Mouse (Mus musculus) frontal cortex, adult 2 months (tissue): ENCODE results near the gene Mkrn3. TPM values are rescaled to one million over a fixed set of nuclear protein-coding genes. Genes with fewer than 3 reads are reported as not detected.

Experiments used
- DNase-seq, 2 experiments: peaks; one replicate each; pipeline ENCODE4 v3.0.0; 2022; ENCODE audit warnings: low spot score in 1 of 2; ENCODE audit errors: extremely low spot score in 1 of 2
- polyA plus RNA-seq: library from polyadenylated mRNA; depleted of rRNA; stranded (reverse); fragments of >200 nt; gene quantifications from 2 replicates; pipeline ENCODE4 v1.2.3, GENCODE M21; 2012; rRNA removed

Gene Mkrn3
- polyA plus RNA-seq, 1 experiment: 4.5 TPM

DNA sequence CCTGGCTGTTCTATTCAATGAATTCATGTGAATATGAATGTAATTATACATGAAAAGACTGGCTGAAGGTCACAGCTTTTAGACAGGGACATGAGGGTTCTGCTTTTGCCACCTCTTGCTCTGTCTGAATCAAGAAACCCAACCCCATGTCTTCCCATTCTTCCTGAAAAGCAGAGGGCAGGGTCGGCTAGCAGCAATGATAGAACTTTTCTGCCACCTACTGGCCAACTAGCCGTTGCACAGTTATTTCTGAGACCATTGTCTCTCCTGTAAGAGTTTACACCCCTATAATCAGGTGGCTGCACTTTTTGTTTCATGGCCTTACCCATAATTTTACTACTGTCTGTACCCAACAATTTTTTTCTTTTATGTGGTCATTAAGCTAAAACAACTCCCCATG lies 37.5 kb downstream of the Mkrn3 start:
- DNase-seq: peak in 1 of 2 experiments; percentile 64

DNA sequence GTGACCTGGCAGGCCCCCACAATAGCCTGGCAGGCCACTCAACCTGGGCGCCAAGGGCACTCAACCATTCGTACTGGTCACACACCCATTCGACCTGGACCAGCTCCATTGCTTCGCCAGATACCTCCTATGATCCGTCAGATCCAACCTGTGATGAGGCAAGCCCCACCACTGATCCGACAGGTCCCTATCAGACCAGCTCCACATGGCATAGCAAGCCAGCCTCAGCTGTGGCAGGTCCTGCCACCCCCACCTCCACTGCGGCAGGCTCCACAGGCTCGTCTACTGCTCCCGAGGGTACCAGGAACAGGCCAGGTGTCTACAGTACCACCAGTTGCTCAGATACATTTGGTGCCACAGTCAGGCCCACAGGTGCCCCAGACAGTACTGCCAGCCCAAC lies 41.4 kb downstream of the Mkrn3 start:
- no peak for DNase-seq

- DNase-seq: no peak
These were observed 42.6 kb downstream of the Mkrn3 start for GRCm38 (mm10) chr7:62377313-62377712.

- DNase-seq: peak in 1 of 2 experiments; percentile 15
These were observed 43.2 kb downstream of the Mkrn3 start, which contains the start of gene Magel2 for GRCm38 (mm10) chr7:62376510-62377304. Magel2 (plus strand) TSS chr7:62377010.

- peak in 1 of 2 experiments; percentile 40 for DNase-seq
These were observed 44.3 kb downstream of the Mkrn3 start for GRCm38 (mm10) chr7:62375658-62376057.

Other genes starting within 250 kb of the Mkrn3 start
- gene Ndn, start 73.6 kb downstream of the Mkrn3 start, polyA plus RNA-seq: 110 and 122 TPM in 2 replicates
- 0.53 and 0.80 TPM in 2 replicates for gene Magel2, start 43.1 kb downstream of the Mkrn3 start, polyA plus RNA-seq
- gene Peg12, start 44.4 kb upstream of the Mkrn3 start, polyA plus RNA-seq: 0.24 and 0.38 TPM in 2 replicates